Mouse (Mus musculus): ENCODE measurements around the gene Cyba. TPM values are rescaled to one million over a fixed set of nuclear protein-coding genes. Genes with fewer than 3 reads are reported as not detected.

The Cyba gene
- polyA plus RNA-seq, 1 experiment from 2014 or later, result 219 TPM

GRCm38 (mm10) chr8:122441326-122441725 is 8.6 kb upstream of the Cyba start:
- H3K4me1 ChIP-seq (replicated peaks; ENCODE audit: control insufficient read depth, insufficient read depth, low read length), result peaks cover 22% of the 10 kb centered on the region
- 90% methylated on average over 1 of the region's 1 CpGs for WGBS
- no peak for ATAC-seq (ENCODE audit: low read depth)

GRCm38 (mm10) chr8:122439336-122439735 is 6.6 kb upstream of the Cyba start:
- peaks cover 4% of the 10 kb centered on the region for H3K36me3 ChIP-seq (ENCODE audit: control insufficient read depth, insufficient read depth, low read length)
- H3K9me3 ChIP-seq (ENCODE audit: control insufficient read depth, low read length), result 0 out of 2 replicates have a peak, but pooled peaks cover 5% of the 10 kb centered on the region
- no peak overlapping the region for H3K27ac ChIP-seq (ENCODE audit: low read length)
- H3K9ac ChIP-seq (ENCODE audit: low read length), result no peak overlapping the region
- 93% methylated on average over 16 of the region's 16 CpGs for WGBS
- no peak overlapping the region for H3K4me3 ChIP-seq (ENCODE audit: low read length)
- ATAC-seq (ENCODE audit: low read depth), result no peak
- no peaks in the 10 kb centered on the region for H3K27me3 ChIP-seq (ENCODE audit: control insufficient read depth, insufficient read depth, low read depth, low read length)
- H3K4me1 ChIP-seq (replicated peaks; ENCODE audit: control insufficient read depth, insufficient read depth, low read length), result peaks cover 7% of the 10 kb centered on the region
- H3K4me2 ChIP-seq (ENCODE audit: low read depth, low read length), result no peak overlapping the region

More at GRCm38 (mm10) chr8:122441326-122441725, 8.6 kb upstream of the Cyba start:
- Histone ChIP-seq H3K36me3 (ENCODE audit: control insufficient read depth, insufficient read depth, low read length) (no peaks in the 10 kb centered on the region), H3K4me2 (ENCODE audit: low read depth, low read length) (no peak overlapping the region), H3K27me3 (ENCODE audit: control insufficient read depth, insufficient read depth, low read depth, low read length) (no peaks in the 10 kb centered on the region), H3K9me3 (ENCODE audit: control insufficient read depth, low read length) (no peaks in the 10 kb centered on the region), H3K9ac (ENCODE audit: low read length) (no peak overlapping the region), H3K4me3 (ENCODE audit: low read length) (no peak overlapping the region), H3K27ac (ENCODE audit: low read length) (no peak overlapping the region)

- H3K36me3 ChIP-seq (ENCODE audit: control insufficient read depth, insufficient read depth, low read length), result peaks cover 4% of the 10 kb centered on the region
- no peaks in the 10 kb centered on the region for H3K27me3 ChIP-seq (ENCODE audit: control insufficient read depth, insufficient read depth, low read depth, low read length)
- 0 out of 2 replicates have a peak overlapping the region, but pooled peaks have one; percentile 19 for H3K9ac ChIP-seq (ENCODE audit: low read length)
- H3K9me3 ChIP-seq (ENCODE audit: control insufficient read depth, low read length), result 0 out of 2 replicates have a peak, but pooled peaks cover 5% of the 10 kb centered on the region
- H3K4me2 ChIP-seq (ENCODE audit: low read depth, low read length), result no peak overlapping the region
- H3K27ac ChIP-seq (ENCODE audit: low read length), result peak overlapping the region; percentile 60
- WGBS, result 83% methylated on average over 13 of the region's 13 CpGs
- ATAC-seq (ENCODE audit: low read depth), result peak; percentile 46
- no peak overlapping the region for H3K4me3 ChIP-seq (ENCODE audit: low read length)
- H3K4me1 ChIP-seq (replicated peaks; ENCODE audit: control insufficient read depth, insufficient read depth, low read length), result peaks cover 12% of the 10 kb centered on the region
These were observed 5.1 kb upstream of the Cyba start for GRCm38 (mm10) chr8:122437708-122438331.

GRCm38 (mm10) chr8:122436586-122437125 is 3.9 kb upstream of the Cyba start:
- no peak for ATAC-seq (ENCODE audit: low read depth)
- Histone ChIP-seq H3K27me3 (ENCODE audit: control insufficient read depth, insufficient read depth, low read depth, low read length) (no peaks in the 10 kb centered on the region), H3K9ac (ENCODE audit: low read length) (no peak overlapping the region), H3K36me3 (ENCODE audit: control insufficient read depth, insufficient read depth, low read length) (peaks cover 4% of the 10 kb centered on the region), H3K4me3 (ENCODE audit: low read length) (no peak overlapping the region), H3K4me2 (ENCODE audit: low read depth, low read length) (no peak overlapping the region), H3K27ac (ENCODE audit: low read length) (no peak overlapping the region), H3K9me3 (ENCODE audit: control insufficient read depth, low read length) (0 out of 2 replicates have a peak, but pooled peaks cover 5% of the 10 kb centered on the region), H3K4me1 (replicated peaks; ENCODE audit: control insufficient read depth, insufficient read depth, low read length) (peaks cover 13% of the 10 kb centered on the region)
- 82% methylated on average over 20 of the region's 20 CpGs for WGBS

GRCm38 (mm10) chr8:122436146-122436545 is 3.4 kb upstream of the Cyba start:
- H3K9me3 ChIP-seq (ENCODE audit: control insufficient read depth, low read length), result 0 out of 2 replicates have a peak, but pooled peaks cover 5% of the 10 kb centered on the region
- H3K4me1 ChIP-seq (replicated peaks; ENCODE audit: control insufficient read depth, insufficient read depth, low read length), result peaks cover 18% of the 10 kb centered on the region
- H3K9ac ChIP-seq (ENCODE audit: low read length), result no peak overlapping the region
- no peak for ATAC-seq (ENCODE audit: low read depth)
- no peak overlapping the region for H3K27ac ChIP-seq (ENCODE audit: low read length)
- H3K36me3 ChIP-seq (ENCODE audit: control insufficient read depth, insufficient read depth, low read length), result peaks cover 4% of the 10 kb centered on the region
- no peak overlapping the region for H3K4me3 ChIP-seq (ENCODE audit: low read length)
- WGBS, result 92% methylated on average over 9 of the region's 9 CpGs
- no peaks in the 10 kb centered on the region for H3K27me3 ChIP-seq (ENCODE audit: control insufficient read depth, insufficient read depth, low read depth, low read length)
- no peak overlapping the region for H3K4me2 ChIP-seq (ENCODE audit: low read depth, low read length)

- Histone ChIP-seq H3K27ac (ENCODE audit: low read length) (no peak overlapping the region), H3K4me2 (ENCODE audit: low read depth, low read length) (no peak overlapping the region), H3K9ac (ENCODE audit: low read length) (no peak overlapping the region), H3K27me3 (ENCODE audit: control insufficient read depth, insufficient read depth, low read depth, low read length) (no peaks in the 10 kb centered on the region), H3K36me3 (ENCODE audit: control insufficient read depth, insufficient read depth, low read length) (peaks cover 4% of the 10 kb centered on the region), H3K9me3 (ENCODE audit: control insufficient read depth, low read length) (0 out of 2 replicates have a peak, but pooled peaks cover 5% of the 10 kb centered on the region), H3K4me1 (replicated peaks; ENCODE audit: control insufficient read depth, insufficient read depth, low read length) (peaks cover 19% of the 10 kb centered on the region), H3K4me3 (ENCODE audit: low read length) (no peak overlapping the region)
- ATAC-seq (ENCODE audit: low read depth), result no peak
- WGBS, result 90% methylated on average over 6 of the region's 6 CpGs
These were observed 2.6 kb upstream of the Cyba start for GRCm38 (mm10) chr8:122435375-122435774.

GRCm38 (mm10) chr8:122433269-122433905 is 657 bp upstream of the Cyba start:
- peak; percentile 31 for ATAC-seq (ENCODE audit: low read depth)
- H3K36me3 ChIP-seq (ENCODE audit: control insufficient read depth, insufficient read depth, low read length), result peaks cover 4% of the 10 kb centered on the region
- peak overlapping the region; percentile 89 for H3K9ac ChIP-seq (ENCODE audit: low read length)
- H3K4me1 ChIP-seq (replicated peaks; ENCODE audit: control insufficient read depth, insufficient read depth, low read length), result peaks cover 19% of the 10 kb centered on the region
- H3K4me2 ChIP-seq (ENCODE audit: low read depth, low read length), result peak overlapping the region; percentile 92
- no peaks in the 10 kb centered on the region for H3K27me3 ChIP-seq (ENCODE audit: control insufficient read depth, insufficient read depth, low read depth, low read length)
- WGBS, result 53% methylated on average over 11 of the region's 11 CpGs
- H3K9me3 ChIP-seq (ENCODE audit: control insufficient read depth, low read length), result 0 out of 2 replicates have a peak, but pooled peaks cover 5% of the 10 kb centered on the region
- H3K4me3 ChIP-seq (ENCODE audit: low read length), result peak overlapping the region; percentile 73
- peak overlapping the region; percentile 28; the same call in 1 of the 2 replicates for H3K27ac ChIP-seq (ENCODE audit: low read length)

- peak; percentile 9; the same call in 1 of the 2 replicates for ATAC-seq (ENCODE audit: low read depth)
- peaks cover 4% of the 10 kb centered on the region for H3K36me3 ChIP-seq (ENCODE audit: control insufficient read depth, insufficient read depth, low read length)
- peak overlapping the region; percentile 85 for H3K27ac ChIP-seq (ENCODE audit: low read length)
- H3K9ac ChIP-seq (ENCODE audit: low read length), result peak overlapping the region; percentile 89
- H3K4me1 ChIP-seq (replicated peaks; ENCODE audit: control insufficient read depth, insufficient read depth, low read length), result peaks cover 19% of the 10 kb centered on the region
- no peaks in the 10 kb centered on the region for H3K27me3 ChIP-seq (ENCODE audit: control insufficient read depth, insufficient read depth, low read depth, low read length)
- WGBS, result 26% methylated on average over 18 of the region's 18 CpGs
- peak overlapping the region; percentile 73 for H3K4me3 ChIP-seq (ENCODE audit: low read length)
- peak overlapping the region; percentile 92 for H3K4me2 ChIP-seq (ENCODE audit: low read depth, low read length)
- H3K9me3 ChIP-seq (ENCODE audit: control insufficient read depth, low read length), result 0 out of 2 replicates have a peak, but pooled peaks cover 5% of the 10 kb centered on the region
These were observed 862 bp downstream of the Cyba start for GRCm38 (mm10) chr8:122431694-122432442.

Data from lung, embryonic 16.5 days (tissue).